Mouse (Mus musculus): ENCODE results near the gene Zbtb8os. TPM values are rescaled to one million over a fixed set of nuclear protein-coding genes. Genes with fewer than 3 reads are reported as not detected.

Zbtb8os gene
- polyA plus RNA-seq (2015; fragmentation: Nextera tagmentation; extraction: Ambion mirVana) = 36.6 and 45.0 TPM in 2 replicates

- peaks cover 34% of the 10 kb centered on the region for H3K4me1 ChIP-seq
- WGBS = under 1% methylated on average over 70 of the region's 73 CpGs
- peak within 1 kb of the TSS; percentile 89 for H3K4me2 ChIP-seq
- H3K9ac ChIP-seq = peak within 1 kb of the TSS; percentile 98
- peak; percentile 94 for ATAC-seq (ENCODE audit: extremely low read depth, insufficient number of reproducible peaks, low FRiP score, low TSS enrichment)
- no peaks in the 10 kb centered on the region for H3K9me3 ChIP-seq
- H3K4me3 ChIP-seq = peak within 1 kb of the TSS; percentile 71
- no peaks in the 10 kb centered on the region for H3K27me3 ChIP-seq (replicated peaks)
- H3K27ac ChIP-seq (replicated peaks) = peak within 1 kb of the TSS; percentile 100
- peaks cover 32% of the 10 kb centered on the region for H3K36me3 ChIP-seq
Measured at GRCm38 (mm10) chr4:129335216-129336074, at the start of gene Zbtb8os, which contains the start of gene Rbbp4. Zbtb8os (plus strand) TSS chr4:129335695. Rbbp4 (minus strand) TSS chr4:129335370.

GRCm38 (mm10) chr4:129286001-129286682 is 49.4 kb upstream of the Zbtb8os start:
- Histone ChIP-seq H3K4me1 (peaks cover 19% of the 10 kb centered on the region), H3K9ac (no peak overlapping the region), H3K4me2 (peak overlapping the region; percentile 98), H3K27me3 (replicated peaks) (peaks cover 39% of the 10 kb centered on the region), H3K27ac (replicated peaks) (no peak overlapping the region), H3K36me3 (no peaks in the 10 kb centered on the region), H3K4me3 (peak overlapping the region; percentile 61), H3K9me3 (no peaks in the 10 kb centered on the region)
- 60% methylated on average over 5 of the region's 5 CpGs for WGBS
- ATAC-seq (ENCODE audit: extremely low read depth, insufficient number of reproducible peaks, low FRiP score, low TSS enrichment) = no peak

GRCm38 (mm10) chr4:129286683-129287471 is 48.6 kb upstream of the Zbtb8os start:
- peaks cover 39% of the 10 kb centered on the region for H3K27me3 ChIP-seq (replicated peaks)
- H3K27ac ChIP-seq (replicated peaks) = no peak overlapping the region
- peak overlapping the region; percentile 98 for H3K4me2 ChIP-seq
- H3K4me3 ChIP-seq = peak overlapping the region; percentile 61
- ATAC-seq (ENCODE audit: extremely low read depth, insufficient number of reproducible peaks, low FRiP score, low TSS enrichment) = peak; percentile 31; the same call in 1 of the 2 replicates
- H3K9me3 ChIP-seq = no peaks in the 10 kb centered on the region
- H3K4me1 ChIP-seq = peaks cover 19% of the 10 kb centered on the region
- H3K9ac ChIP-seq = peak overlapping the region; percentile 81
- WGBS = 3% methylated on average over 28 of the region's 28 CpGs
- no peaks in the 10 kb centered on the region for H3K36me3 ChIP-seq

- H3K4me2 ChIP-seq = peak within 1 kb of the TSS; percentile 98
- peak; percentile 28; the same call in 1 of the 2 replicates for ATAC-seq (ENCODE audit: extremely low read depth, insufficient number of reproducible peaks, low FRiP score, low TSS enrichment)
- H3K27me3 ChIP-seq (replicated peaks) = peaks cover 42% of the 10 kb centered on the region
- H3K36me3 ChIP-seq = no peaks in the 10 kb centered on the region
- H3K4me1 ChIP-seq = peaks cover 19% of the 10 kb centered on the region
- WGBS = under 1% methylated on average over 46 of the region's 53 CpGs
- no peaks in the 10 kb centered on the region for H3K9me3 ChIP-seq
- peak within 1 kb of the TSS; percentile 81 for H3K9ac ChIP-seq
- peak within 1 kb of the TSS; percentile 61 for H3K4me3 ChIP-seq
- no peak within 1 kb of the TSS for H3K27ac ChIP-seq (replicated peaks)
Measured at GRCm38 (mm10) chr4:129287472-129287981, 48.0 kb upstream of the Zbtb8os start, which contains the start of gene Sync. Sync (plus strand) TSS chr4:129287617.

GRCm38 (mm10) chr4:129288067-129288466 is 47.4 kb upstream of the Zbtb8os start:
- no peaks in the 10 kb centered on the region for H3K9me3 ChIP-seq
- peaks cover 20% of the 10 kb centered on the region for H3K4me1 ChIP-seq
- no peaks in the 10 kb centered on the region for H3K36me3 ChIP-seq
- peak overlapping the region; percentile 61 for H3K4me3 ChIP-seq
- H3K27me3 ChIP-seq (replicated peaks) = peaks cover 47% of the 10 kb centered on the region
- H3K4me2 ChIP-seq = peak overlapping the region; percentile 98
- WGBS = 32% methylated on average over 3 of the region's 3 CpGs
- H3K9ac ChIP-seq = peak overlapping the region; percentile 81
- no peak overlapping the region for H3K27ac ChIP-seq (replicated peaks)
- ATAC-seq (ENCODE audit: extremely low read depth, insufficient number of reproducible peaks, low FRiP score, low TSS enrichment) = no peak

- WGBS = 83% methylated on average over 8 of the region's 8 CpGs
- peaks cover 53% of the 10 kb centered on the region for H3K27me3 ChIP-seq (replicated peaks)
Measured at GRCm38 (mm10) chr4:129289671-129290070, 45.8 kb upstream of the Zbtb8os start.

GRCm38 (mm10) chr4:129292831-129293230 is 42.7 kb upstream of the Zbtb8os start:
- Histone ChIP-seq H3K27ac (replicated peaks) (no peak overlapping the region), H3K36me3 (no peaks in the 10 kb centered on the region), H3K4me2 (no peak overlapping the region), H3K4me1 (peaks cover 35% of the 10 kb centered on the region), H3K27me3 (replicated peaks) (peaks cover 28% of the 10 kb centered on the region), H3K9ac (no peak overlapping the region), H3K4me3 (no peak overlapping the region), H3K9me3 (no peaks in the 10 kb centered on the region)
- 76% methylated on average over 7 of the region's 7 CpGs for WGBS
- ATAC-seq (ENCODE audit: extremely low read depth, insufficient number of reproducible peaks, low FRiP score, low TSS enrichment) = no peak

More at GRCm38 (mm10) chr4:129289671-129290070, 45.8 kb upstream of the Zbtb8os start:
- ATAC-seq (ENCODE audit: extremely low read depth, insufficient number of reproducible peaks, low FRiP score, low TSS enrichment) = no peak
- Histone ChIP-seq H3K9me3 (no peaks in the 10 kb centered on the region), H3K4me3 (no peak overlapping the region), H3K4me1 (peaks cover 31% of the 10 kb centered on the region), H3K9ac (no peak overlapping the region), H3K36me3 (no peaks in the 10 kb centered on the region), H3K27ac (replicated peaks) (no peak overlapping the region), H3K4me2 (no peak overlapping the region)

GRCm38 (mm10) chr4:129293702-129294101 is 41.8 kb upstream of the Zbtb8os start:
- Histone ChIP-seq H3K27ac (replicated peaks) (no peak overlapping the region), H3K4me2 (peak overlapping the region; percentile 60), H3K9me3 (no peaks in the 10 kb centered on the region), H3K27me3 (replicated peaks) (peaks cover 24% of the 10 kb centered on the region), H3K4me3 (peak overlapping the region; percentile 30), H3K36me3 (no peaks in the 10 kb centered on the region), H3K9ac (peak overlapping the region; percentile 64), H3K4me1 (peaks cover 40% of the 10 kb centered on the region)
- WGBS = 15% methylated on average over 16 of the region's 16 CpGs
- no peak for ATAC-seq (ENCODE audit: extremely low read depth, insufficient number of reproducible peaks, low FRiP score, low TSS enrichment)

GRCm38 (mm10) chr4:129295188-129295587 is 40.3 kb upstream of the Zbtb8os start:
- H3K4me3 ChIP-seq = no peak overlapping the region
- no peaks in the 10 kb centered on the region for H3K9me3 ChIP-seq
- H3K27me3 ChIP-seq (replicated peaks) = peaks cover 20% of the 10 kb centered on the region
- H3K36me3 ChIP-seq = no peaks in the 10 kb centered on the region
- H3K4me2 ChIP-seq = no peak overlapping the region
- peaks cover 48% of the 10 kb centered on the region for H3K4me1 ChIP-seq
- H3K9ac ChIP-seq = no peak overlapping the region
- ATAC-seq (ENCODE audit: extremely low read depth, insufficient number of reproducible peaks, low FRiP score, low TSS enrichment) = no peak
- 11% methylated on average over 2 of the region's 2 CpGs for WGBS
- no peak overlapping the region for H3K27ac ChIP-seq (replicated peaks)

- no peak for ATAC-seq (ENCODE audit: extremely low read depth, insufficient number of reproducible peaks, low FRiP score, low TSS enrichment)
- peaks cover 48% of the 10 kb centered on the region for H3K4me1 ChIP-seq
- no peak overlapping the region for H3K4me2 ChIP-seq
- H3K27ac ChIP-seq (replicated peaks) = 0 out of 2 replicates have a peak overlapping the region, but pooled peaks have one; percentile 26
- no peaks in the 10 kb centered on the region for H3K36me3 ChIP-seq
- peaks cover 20% of the 10 kb centered on the region for H3K27me3 ChIP-seq (replicated peaks)
- H3K9me3 ChIP-seq = no peaks in the 10 kb centered on the region
- WGBS = 36% methylated on average over 7 of the region's 7 CpGs
- no peak overlapping the region for H3K4me3 ChIP-seq
- no peak overlapping the region for H3K9ac ChIP-seq
Measured at GRCm38 (mm10) chr4:129296066-129296465, 39.4 kb upstream of the Zbtb8os start.
